Mouse (Mus musculus): Measurements from ENCODE around the gene Col4a1.

The Col4a1 gene

GRCm38 (mm10) chr8:11312349-11313175 is at the start of gene Col4a1, which contains the start of gene Col4a2:
Gene Col4a1, minus strand, starts transcription at chr8:11312826.
Gene Col4a2, plus strand, starts transcription at chr8:11312805.
- WGBS, result under 1% methylated on average over 83 of the region's 87 CpGs

- WGBS, result 74% methylated on average over 9 of the region's 9 CpGs
Measured at GRCm38 (mm10) chr8:11361546-11362277, 49.1 kb upstream of the Col4a1 start.

GRCm38 (mm10) chr8:11359846-11360245 is 47.2 kb upstream of the Col4a1 start:
- WGBS, result 94% methylated on average over 5 of the region's 5 CpGs

GRCm38 (mm10) chr8:11357921-11358436 is 45.4 kb upstream of the Col4a1 start:
- WGBS, result 59% methylated on average over 7 of the region's 7 CpGs

- WGBS, result 61% methylated on average over 8 of the region's 8 CpGs
Measured at GRCm38 (mm10) chr8:11356776-11357175, 44.1 kb upstream of the Col4a1 start.

GRCm38 (mm10) chr8:11355900-11356299 is 43.3 kb upstream of the Col4a1 start:
- WGBS, result 96% methylated on average over 3 of the region's 3 CpGs

GRCm38 (mm10) chr8:11354800-11355451 is 42.3 kb upstream of the Col4a1 start:
- 97% methylated on average over 8 of the region's 8 CpGs for WGBS

GRCm38 (mm10) chr8:11352514-11352913 is 39.9 kb upstream of the Col4a1 start:
- 44% methylated on average over 11 of the region's 11 CpGs for WGBS

- WGBS, result 87% methylated on average over 6 of the region's 6 CpGs
Measured at GRCm38 (mm10) chr8:11351355-11351754, 38.7 kb upstream of the Col4a1 start.

GRCm38 (mm10) chr8:11348622-11349021 is 36.0 kb upstream of the Col4a1 start:
- WGBS, result 80% methylated on average over 11 of the region's 11 CpGs

- 75% methylated on average over 9 of the region's 9 CpGs for WGBS
Measured at GRCm38 (mm10) chr8:11347699-11348098, 35.1 kb upstream of the Col4a1 start.

- 90% methylated on average over 10 of the region's 10 CpGs for WGBS
Measured at GRCm38 (mm10) chr8:11346225-11346624, 33.6 kb upstream of the Col4a1 start.

GRCm38 (mm10) chr8:11344459-11344858 is 31.8 kb upstream of the Col4a1 start:
- WGBS, result 84% methylated on average over 9 of the region's 9 CpGs

GRCm38 (mm10) chr8:11341111-11341566 is 28.5 kb upstream of the Col4a1 start:
- WGBS, result 72% methylated on average over 3 of the region's 3 CpGs

- WGBS, result 76% methylated on average over 12 of the region's 12 CpGs
Measured at GRCm38 (mm10) chr8:11340310-11341110, 27.9 kb upstream of the Col4a1 start.

- 87% methylated on average over 9 of the region's 9 CpGs for whole genome bisulfite sequencing
Measured at GRCm38 (mm10) chr8:11338507-11338906, 25.9 kb upstream of the Col4a1 start.

- WGBS, result 91% methylated on average over 10 of the region's 10 CpGs
Measured at GRCm38 (mm10) chr8:11337642-11338041, 25.0 kb upstream of the Col4a1 start.

- whole genome bisulfite sequencing, result 58% methylated on average over 5 of the region's 5 CpGs
Measured at GRCm38 (mm10) chr8:11336346-11336745, 23.7 kb upstream of the Col4a1 start.

- whole genome bisulfite sequencing, result 91% methylated on average over 4 of the region's 4 CpGs
Measured at GRCm38 (mm10) chr8:11335238-11335637, 22.6 kb upstream of the Col4a1 start.

GRCm38 (mm10) chr8:11334493-11334892 is 21.9 kb upstream of the Col4a1 start:
- WGBS, result 84% methylated on average over 3 of the region's 3 CpGs

- WGBS, result 78% methylated on average over 6 of the region's 6 CpGs
Measured at GRCm38 (mm10) chr8:11333746-11334145, 21.1 kb upstream of the Col4a1 start.

All from cerebral cortex, adult 2 months (tissue).